Mouse (Mus musculus) limb, embryonic 11.5 days (tissue): ENCODE measurements around the gene Glis2. TPM values are rescaled to one million over a fixed set of nuclear protein-coding genes. Genes with fewer than 3 reads are reported as not detected.

ENCODE experiments used
- ATAC-seq: fragments of 200-750 bp; cut with Nextera tagmentation; 2 replicates; pipeline ENCODE4 v1.8.0; 2017; ENCODE audit warnings: low read depth; ENCODE audit not compliant: insufficient number of reproducible peaks, low FRiP score, low TSS enrichment
- DNase-seq: peaks from one replicate; pipeline ENCODE4 v3.0.0-alpha.2; 2015; ENCODE audit warnings: low spot score
- H3K27ac ChIP-seq: fragments of 300-500 bp; sonication (generic); replicated peaks from 2 replicates; pipeline ENCODE4 v1.5.1; 2014; ENCODE audit warnings: low read depth, mild to moderate bottlenecking, low read length
- H3K27me3 ChIP-seq: fragments of 300-500 bp; sonication (generic); 2 replicates; pipeline ENCODE4 v1.6.1; 2014; ENCODE audit warnings: mild to moderate bottlenecking, low read length, mixed read lengths; ENCODE audit not compliant: control insufficient read depth, insufficient read depth
- H3K36me3 ChIP-seq: fragments of 300-500 bp; sonication (generic); 2 replicates; pipeline ENCODE4 v1.6.1; 2014; ENCODE audit warnings: mild to moderate bottlenecking, low read length, moderate library complexity, mixed read lengths; ENCODE audit not compliant: control insufficient read depth, insufficient read depth
- H3K4me1 ChIP-seq: fragments of 300-500 bp; sonication (generic); 2 replicates; pipeline ENCODE4 v1.6.1; 2014; ENCODE audit warnings: low read length, mixed read lengths; ENCODE audit not compliant: control insufficient read depth, insufficient read depth
- H3K4me2 ChIP-seq: fragments of 300-500 bp; sonication (generic); 2 replicates; pipeline ENCODE4 v1.6.1; 2014; ENCODE audit warnings: low read depth, mild to moderate bottlenecking, moderate library complexity; ENCODE audit not compliant: severe bottlenecking
- H3K4me3 ChIP-seq: fragments of 300-500 bp; sonication (generic); 2 replicates; pipeline ENCODE4 v1.5.1; 2014; ENCODE audit warnings: low read depth, low read length
- H3K9ac ChIP-seq: fragments of 300-500 bp; sonication (generic); 2 replicates; pipeline ENCODE4 v1.6.1; 2014; ENCODE audit warnings: mild to moderate bottlenecking, low read length
- H3K9me3 ChIP-seq: fragments of 300-500 bp; sonication (generic); 2 replicates; pipeline ENCODE4 v1.6.1; 2016; ENCODE audit warnings: low read length; ENCODE audit not compliant: control insufficient read depth
- WGBS: fragments of 180-500 bp; shearing (Covaris S2); extraction: QIAGEN DNeasy Blood & Tissue Kit; methylation state at CpG from one replicate; pipeline ENCODE4 v1.1.7; 2014; 5-methylcytosine and 5-hydroxymethylcytosine counted together
- polyA plus RNA-seq: library from polyadenylated mRNA; unstranded; fragments of >200 nt; fragmentation: Nextera tagmentation; extraction: Ambion mirVana; gene quantifications from 2 replicates; pipeline ENCODE4 v1.2.1, GENCODE M21; 2014

Gene Glis2
- polyA plus RNA-seq, 1 experiment from 2014 or later, result 27.4 TPM

- DNase-seq, result no peak
- Histone ChIP-seq H3K27me3 (no peaks in the 10 kb centered on the region), H3K9ac (no peak overlapping the region), H3K4me3 (no peak overlapping the region), H3K4me2 (no peak overlapping the region), H3K36me3 (peaks cover 10% of the 10 kb centered on the region), H3K27ac (no peak overlapping the region), H3K4me1 (peaks cover 4% of the 10 kb centered on the region; the same call in 1 of the 2 replicates), H3K9me3 (no peaks in the 10 kb centered on the region)
- ATAC-seq, result no peak
- 72% methylated on average over 5 of the region's 5 CpGs for WGBS
These were observed 75.8 kb downstream of the Glis2 start for GRCm38 (mm10) chr16:4670317-4670716.

GRCm38 (mm10) chr16:4674091-4674490 lies 79.6 kb downstream of the Glis2 start:
- ATAC-seq, result no peak
- DNase-seq, result no peak
- Histone ChIP-seq H3K4me3 (no peak overlapping the region), H3K36me3 (0 out of 2 replicates have a peak, but pooled peaks cover 8% of the 10 kb centered on the region), H3K27me3 (no peaks in the 10 kb centered on the region), H3K4me1 (peaks cover 7% of the 10 kb centered on the region), H3K4me2 (no peak overlapping the region), H3K9ac (no peak overlapping the region), H3K9me3 (no peaks in the 10 kb centered on the region), H3K27ac (no peak overlapping the region)
- WGBS, result 93% methylated on average over 4 of the region's 4 CpGs

Other genes starting within 250 kb of the Glis2 start
- gene Adcy9, start 174.2 kb upstream of the Glis2 start, polyA plus RNA-seq, result 0.77 and 0.93 TPM in 2 replicates
- gene Srl, start 52.9 kb upstream of the Glis2 start, polyA plus RNA-seq, result 29.7 and 31.8 TPM in 2 replicates
- 34.7 and 35.3 TPM in 2 replicates for gene Tfap4, start 34.9 kb upstream of the Glis2 start, polyA plus RNA-seq
- 107 and 115 TPM in 2 replicates for gene Pam16, start 30.3 kb downstream of the Glis2 start, polyA plus RNA-seq
- 20.2 and 22.3 TPM in 2 replicates for gene Vasn, start 45.2 kb downstream of the Glis2 start, polyA plus RNA-seq
- gene Dnaja3, start 45.3 kb downstream of the Glis2 start, polyA plus RNA-seq, result 56.5 and 59.1 TPM in 2 replicates
- gene Coro7, start 85.1 kb downstream of the Glis2 start, polyA plus RNA-seq, result 13.1 and 15.7 TPM in 2 replicates
- 249 and 258 TPM in 2 replicates for gene Nmral1, start 124.6 kb downstream of the Glis2 start, polyA plus RNA-seq
- 103 and 111 TPM in 2 replicates for gene Hmox2, start 131.6 kb downstream of the Glis2 start, polyA plus RNA-seq
- gene Cdip1, start 195.6 kb downstream of the Glis2 start, polyA plus RNA-seq, result 82.2 and 89.5 TPM in 2 replicates
- 0.81 and 0.93 TPM in 2 replicates for gene 4930562C15Rik, start 240.7 kb downstream of the Glis2 start, polyA plus RNA-seq